Mouse (Mus musculus): Measurements from ENCODE around the gene Gm2035. TPM values are rescaled to one million over a fixed set of nuclear protein-coding genes. Genes with fewer than 3 reads are reported as not detected.

Gm2035 gene
- not detected for polyA plus RNA-seq (2017; shearing (Covaris generic))

DNA sequence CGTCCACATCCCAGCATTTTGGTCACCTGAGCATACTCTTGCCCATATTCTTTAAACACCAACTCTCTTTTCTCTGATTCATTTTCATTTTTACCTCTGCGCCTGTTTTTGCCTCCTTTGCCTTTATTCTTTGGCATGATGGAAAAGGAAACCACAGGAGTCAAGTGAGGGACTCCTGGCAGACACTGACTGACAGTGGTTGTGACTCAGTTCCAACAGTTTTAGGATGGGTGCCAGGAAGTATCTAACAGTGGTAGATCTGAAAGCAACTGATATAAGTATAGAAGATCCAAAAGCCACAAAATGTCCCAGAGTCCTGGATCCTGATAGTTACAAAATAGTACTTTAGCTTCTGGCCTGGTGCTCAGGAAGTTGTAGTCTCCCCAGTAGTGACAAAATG is at the start of gene Gm2035:
Gene Gm2035 (minus strand): TSS at position 137 of the 400 bp plus-strand sequence.

GRCm38 (mm10) chr12:87953780-87954179 is 34.1 kb upstream of the Gm2035 start, which contains the start of gene Gm2042:
Gm2042 (plus strand) TSS chr12:87954080.

DNA sequence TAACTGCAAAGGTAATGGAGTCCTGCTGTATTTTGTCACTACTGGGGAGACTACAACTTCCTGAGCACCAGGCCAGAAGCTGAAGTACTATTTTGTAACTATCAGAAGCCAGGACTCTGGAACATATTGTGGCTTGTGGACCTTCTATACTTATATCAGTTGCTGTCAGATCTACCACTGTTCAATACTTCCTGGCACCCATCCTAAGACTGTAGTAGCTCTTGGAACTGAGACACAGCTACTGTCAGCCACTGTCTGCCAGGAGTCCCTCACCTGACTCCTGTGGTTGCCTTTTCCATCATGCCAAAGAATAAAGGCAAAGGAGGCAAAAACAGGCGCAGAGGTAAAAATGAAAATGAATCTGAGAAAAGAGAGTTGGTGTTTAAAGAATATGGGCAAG is 24.6 kb downstream of the Gm2035 start, which contains the start of gene Gm2022:
Gene Gm2022 (plus strand): TSS at position 301 of the 400 bp plus-strand sequence.

DNA sequence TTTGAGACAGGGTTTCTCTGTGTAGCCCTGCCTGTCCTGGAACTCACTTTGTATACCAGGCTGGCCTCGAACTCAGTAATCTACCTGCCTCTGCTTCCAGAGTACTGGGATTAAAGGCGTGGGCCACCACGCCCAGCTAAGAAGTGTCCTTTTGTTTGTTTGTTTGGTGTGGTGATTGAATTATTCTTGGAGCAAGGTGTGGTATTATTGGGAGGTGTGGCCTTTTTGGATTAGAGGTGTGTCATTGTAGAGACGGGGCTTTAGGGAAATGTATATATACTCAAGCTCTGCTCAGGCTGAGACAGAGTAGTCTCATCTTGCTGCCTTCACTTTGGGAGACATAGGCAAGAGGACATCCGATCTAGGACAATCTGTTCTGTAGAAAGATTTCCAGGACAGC is 45.9 kb downstream of the Gm2035 start, which contains the start of gene Gm2016:
Gene Gm2016 (plus strand): TSS at position 301 of the 400 bp plus-strand sequence.

Other genes starting within 250 kb of the Gm2035 start
- gene Gm21319, start 144.1 kb downstream of the Gm2035 start, polyA plus RNA-seq (2017; shearing (Covaris generic)) = not detected
- gene Gm21936, start 124.3 kb downstream of the Gm2035 start, polyA plus RNA-seq (2017; shearing (Covaris generic)) = not detected
- not detected for gene BB287469, start 103.3 kb downstream of the Gm2035 start, polyA plus RNA-seq (2017; shearing (Covaris generic))
- gene Gm2001, start 77.5 kb downstream of the Gm2035 start, polyA plus RNA-seq (2017; shearing (Covaris generic)) = not detected
- not detected for gene Gm2016, start 45.8 kb downstream of the Gm2035 start, polyA plus RNA-seq (2017; shearing (Covaris generic))
- not detected for gene Gm2022, start 24.5 kb downstream of the Gm2035 start, polyA plus RNA-seq (2017; shearing (Covaris generic))
- gene Gm2042, start 34.2 kb upstream of the Gm2035 start, polyA plus RNA-seq (2017; shearing (Covaris generic)) = not detected
- not detected for gene Gm2075, start 92.0 kb upstream of the Gm2035 start, polyA plus RNA-seq (2017; shearing (Covaris generic))
- not detected for gene Gm6803, start 98.9 kb upstream of the Gm2035 start, polyA plus RNA-seq (2017; shearing (Covaris generic))
- gene Gm2056, start 107.1 kb upstream of the Gm2035 start, polyA plus RNA-seq (2017; shearing (Covaris generic)) = not detected
- gene Gm16368, start 163.8 kb upstream of the Gm2035 start, polyA plus RNA-seq (2017; shearing (Covaris generic)) = not detected

Data from activated CD4-positive, CD25-positive, alpha-beta regulatory T cell, adult 9 weeks (primary cell).